Mouse (Mus musculus) central nervous system, embryonic 14 days (tissue): ENCODE data around the gene Vstm5. TPM values are rescaled to one million over a fixed set of nuclear protein-coding genes. Genes with fewer than 3 reads are reported as not detected.

ENCODE experiments used
- polyA plus RNA-seq: library from polyadenylated mRNA; depleted of rRNA; stranded (reverse); fragments of >200 nt; gene quantifications from 2 replicates; pipeline ENCODE4 v1.2.3, GENCODE M21; 2012; rRNA removed

The Vstm5 gene
- 12.1 and 13.8 TPM in 2 replicates for polyA plus RNA-seq

DNA sequence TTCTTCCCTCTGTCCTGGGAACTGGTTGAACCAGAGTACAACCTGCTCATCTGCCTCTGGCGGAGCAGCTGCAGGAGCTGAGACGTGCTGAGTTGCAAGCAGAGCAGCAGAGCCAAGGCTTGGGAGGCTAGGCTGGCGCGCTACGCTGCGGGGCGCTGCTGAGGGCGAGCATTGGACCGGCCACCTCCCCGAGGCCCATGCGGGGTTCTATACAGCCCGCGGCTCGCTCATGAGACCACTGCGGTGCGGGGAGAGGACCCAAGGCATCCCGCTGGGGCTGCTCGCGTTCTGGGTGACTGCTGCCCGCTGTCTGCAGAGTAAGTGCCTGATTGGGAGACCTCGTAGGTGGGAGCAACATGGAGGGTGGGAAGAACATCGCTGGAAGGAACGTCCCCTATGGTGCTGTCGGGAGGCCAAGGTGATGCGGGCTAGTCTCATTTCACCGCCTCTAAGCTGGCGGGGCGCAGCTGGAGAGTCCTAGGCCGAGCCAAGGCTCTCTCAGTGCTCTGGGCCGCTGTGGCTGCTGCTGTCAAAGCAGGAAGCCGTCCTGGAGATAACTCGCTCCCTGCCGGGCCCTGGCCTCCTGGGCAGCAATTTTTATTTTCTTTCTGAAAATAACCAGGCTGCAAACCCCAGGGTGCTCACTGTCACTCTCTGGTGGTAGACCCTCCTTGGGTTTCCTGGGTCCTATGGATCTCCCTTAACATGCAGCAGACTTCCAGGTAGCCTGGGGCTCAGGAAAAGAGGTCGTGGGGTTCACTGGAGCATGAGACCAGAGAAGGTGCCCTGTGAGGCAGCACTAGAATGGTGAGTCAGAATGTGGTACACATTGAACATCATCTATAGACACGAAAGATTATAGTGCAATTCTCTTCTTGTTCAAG lies at the start of gene Vstm5:
Vstm5 (plus strand) TSS at position 4 of the 884 bp plus-strand sequence.

DNA sequence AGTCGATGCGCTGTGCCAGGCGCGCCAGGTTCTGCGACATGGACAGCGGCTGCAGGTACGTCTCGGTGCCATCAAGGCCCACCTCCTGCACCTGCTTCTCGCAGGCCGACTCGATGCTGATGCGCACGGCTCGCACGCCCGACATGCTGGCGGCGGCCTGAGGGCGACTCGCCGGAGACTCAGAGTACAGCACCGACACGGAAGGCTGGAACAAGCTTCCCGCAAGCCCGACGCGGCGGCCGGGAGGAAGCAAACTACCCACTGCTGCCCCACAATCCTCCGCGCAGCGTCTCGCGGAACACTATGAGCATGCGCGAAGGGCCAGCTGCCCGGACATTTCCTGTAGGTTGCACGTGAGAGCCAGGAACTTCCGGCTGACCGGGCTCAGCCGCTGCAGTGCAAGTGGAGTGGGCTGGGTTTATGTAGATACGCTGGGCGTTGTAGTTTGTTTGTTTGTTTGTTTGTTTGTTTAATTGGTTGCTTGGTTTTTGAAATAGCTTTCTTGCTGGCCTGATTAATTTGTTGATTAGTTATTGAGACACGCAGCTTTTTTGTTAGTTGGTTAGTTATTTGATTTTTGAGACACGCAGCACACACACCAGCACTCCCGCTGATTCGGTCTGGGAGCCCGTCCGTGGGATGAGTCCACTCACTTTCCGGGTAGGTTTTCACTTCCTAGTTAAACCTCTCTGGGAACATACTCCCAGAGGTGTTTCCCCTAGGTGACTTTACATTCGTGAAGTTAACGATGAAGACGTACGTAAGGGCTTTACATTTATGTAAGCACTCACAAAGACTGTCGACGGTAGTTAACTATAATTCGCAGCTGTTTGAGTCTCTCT lies 41.0 kb downstream of the Vstm5 start, which contains the start of gene Med17:
Med17 (minus strand) TSS at position 283 of the 842 bp plus-strand sequence.

DNA sequence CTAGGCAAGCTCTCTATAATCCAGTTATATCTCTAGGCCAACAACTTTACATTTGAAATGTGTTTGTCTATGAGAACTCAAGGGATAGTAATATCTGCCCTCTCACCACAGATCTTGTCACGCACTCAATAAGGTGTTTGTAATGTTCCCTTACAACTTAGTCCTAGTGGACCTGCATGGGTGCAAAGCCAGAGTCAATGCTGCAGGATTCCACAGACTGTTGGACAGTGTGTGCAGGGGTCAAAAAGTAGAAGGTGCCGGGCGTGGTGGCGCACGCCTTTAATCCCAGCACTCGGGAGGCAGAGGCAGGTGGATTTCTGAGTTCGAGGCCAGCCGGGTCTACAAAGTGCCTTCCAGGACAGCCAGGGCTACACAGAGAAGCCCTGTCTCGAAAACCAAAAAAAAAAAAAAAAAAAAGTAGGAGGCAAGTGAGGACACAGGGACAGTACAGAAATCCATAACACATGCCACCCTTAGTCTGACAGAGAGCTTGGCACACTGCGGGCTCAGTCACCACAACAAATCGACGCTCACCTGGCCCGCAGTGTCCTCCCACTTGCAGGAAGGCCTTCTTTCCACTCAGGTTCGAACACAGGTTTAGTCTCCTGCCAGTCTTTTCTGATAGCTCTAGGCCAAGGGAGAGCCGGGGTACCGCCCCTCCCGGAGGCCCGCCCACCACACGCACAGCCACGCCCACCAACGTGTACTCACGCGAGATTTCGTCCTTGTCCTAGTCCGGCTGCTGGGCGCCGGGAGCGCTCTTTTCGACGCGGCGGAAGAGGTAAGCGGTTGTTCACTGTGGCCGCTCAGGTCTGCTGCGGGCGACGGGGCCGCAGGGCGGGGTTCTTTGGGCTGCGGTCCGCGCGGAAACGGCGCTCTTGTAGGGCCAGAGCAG lies 66.9 kb downstream of the Vstm5 start, which contains the start of gene Taf1d:
Taf1d (plus strand) TSS at position 712 of the 895 bp plus-strand sequence.

DNA sequence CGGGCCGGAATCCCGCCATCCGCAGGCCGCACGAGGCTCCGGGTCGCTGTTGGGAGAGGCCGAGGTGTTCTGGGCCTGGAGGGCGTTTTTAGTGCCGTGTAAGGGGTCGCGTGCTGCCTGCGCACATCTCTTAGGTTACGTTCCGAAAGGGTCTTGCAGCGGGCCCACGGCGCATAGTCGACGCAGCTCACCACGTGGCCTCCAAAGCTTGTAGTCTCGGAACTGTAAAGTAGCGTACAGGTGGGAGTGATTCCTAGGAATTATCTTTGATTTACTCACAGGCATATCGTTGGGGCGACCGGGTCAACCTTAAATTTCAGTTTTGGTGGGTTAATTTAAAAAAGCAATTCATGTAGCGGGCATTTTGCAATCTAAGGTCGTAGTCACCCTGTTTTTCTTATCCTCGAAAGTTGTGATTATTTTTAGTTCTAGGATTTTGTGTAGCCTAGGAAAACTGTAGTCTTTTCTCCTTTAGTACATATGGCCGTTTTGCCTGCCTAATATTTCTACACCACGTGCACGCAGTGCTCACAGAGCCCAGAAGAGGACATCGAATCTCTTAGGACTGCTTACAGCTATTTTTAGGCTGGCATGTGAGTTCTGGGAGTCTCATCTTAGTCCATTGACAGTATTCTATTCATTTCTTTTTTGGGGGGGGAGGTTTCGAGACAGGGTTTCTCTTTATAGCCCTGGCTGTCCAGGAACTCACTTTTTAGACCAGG lies 67.7 kb downstream of the Vstm5 start, which contains the start of gene 4931406C07Rik:
4931406C07Rik (minus strand) TSS at position 51 of the 722 bp plus-strand sequence.

Other genes starting within 250 kb of the Vstm5 start
- gene Panx1, start 193.6 kb upstream of the Vstm5 start, polyA plus RNA-seq: 118 and 142 TPM in 2 replicates
- 0.03 TPM in 1 of 2 replicates, not detected in the other for gene Hephl1, start 126.9 kb upstream of the Vstm5 start, polyA plus RNA-seq
- gene Med17, start 40.9 kb downstream of the Vstm5 start, polyA plus RNA-seq: 46.1 and 53.3 TPM in 2 replicates
- gene Taf1d, start 67.2 kb downstream of the Vstm5 start, polyA plus RNA-seq: 102 and 108 TPM in 2 replicates
- 21.5 and 24.3 TPM in 2 replicates for gene 4931406C07Rik, start 67.4 kb downstream of the Vstm5 start, polyA plus RNA-seq
- 29.5 and 34.7 TPM in 2 replicates for gene Cep295, start 118.7 kb downstream of the Vstm5 start, polyA plus RNA-seq